Mouse (Mus musculus): ENCODE data around the gene Ttll9. TPM values are rescaled to one million over a fixed set of nuclear protein-coding genes. Genes with fewer than 3 reads are reported as not detected.
A peak's percentile ranks its signal among the peaks of the same experiment; 100 is the strongest.

Ttll9 gene
- polyA plus RNA-seq, 1 experiment from 2014 or later: 0.09 TPM

DNA sequence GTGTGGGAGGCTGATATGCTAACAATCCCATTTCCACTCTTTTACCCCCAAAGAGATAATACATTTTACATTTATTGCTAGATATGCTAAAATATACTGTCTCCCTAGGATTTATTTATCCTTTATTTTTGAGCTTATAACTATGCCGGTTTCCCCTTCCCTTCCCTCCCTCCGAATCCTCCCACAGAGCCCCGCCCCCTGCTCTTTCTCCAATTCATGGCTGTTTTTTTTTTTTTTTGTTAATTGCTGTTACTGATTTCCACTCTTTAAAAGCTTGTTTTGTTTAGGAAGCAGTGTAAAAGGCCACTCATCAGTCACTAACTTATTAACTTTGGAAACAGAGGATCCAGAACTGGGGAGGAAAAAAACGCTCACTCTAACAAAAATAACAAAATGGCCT lies 34.8 kb downstream of the Ttll9 start:
- H3K4me3 ChIP-seq (ENCODE audit: low read depth, low read length): no peak overlapping the region
- H3K9me3 ChIP-seq (replicated peaks; ENCODE audit: control insufficient read depth, low read length): no peaks in the 10 kb centered on the region
- no peak for ATAC-seq (ENCODE audit: low read depth)
- H3K4me1 ChIP-seq (ENCODE audit: control insufficient read depth, low read depth, low read length): no peaks in the 10 kb centered on the region
- no peak overlapping the region for H3K4me2 ChIP-seq (ENCODE audit: low read depth, low read length)
- H3K9ac ChIP-seq (ENCODE audit: low read depth, low read length): no peak overlapping the region
- 57% methylated on average over 4 of the region's 4 CpGs for WGBS (ENCODE audit: insufficient replicate concordance)
- H3K36me3 ChIP-seq (ENCODE audit: control insufficient read depth, insufficient read depth): no peaks in the 10 kb centered on the region
- no peaks in the 10 kb centered on the region for H3K27me3 ChIP-seq (ENCODE audit: control insufficient read depth, insufficient read depth, low read depth, low read length)
- no peak overlapping the region for H3K27ac ChIP-seq (ENCODE audit: low read length)

DNA sequence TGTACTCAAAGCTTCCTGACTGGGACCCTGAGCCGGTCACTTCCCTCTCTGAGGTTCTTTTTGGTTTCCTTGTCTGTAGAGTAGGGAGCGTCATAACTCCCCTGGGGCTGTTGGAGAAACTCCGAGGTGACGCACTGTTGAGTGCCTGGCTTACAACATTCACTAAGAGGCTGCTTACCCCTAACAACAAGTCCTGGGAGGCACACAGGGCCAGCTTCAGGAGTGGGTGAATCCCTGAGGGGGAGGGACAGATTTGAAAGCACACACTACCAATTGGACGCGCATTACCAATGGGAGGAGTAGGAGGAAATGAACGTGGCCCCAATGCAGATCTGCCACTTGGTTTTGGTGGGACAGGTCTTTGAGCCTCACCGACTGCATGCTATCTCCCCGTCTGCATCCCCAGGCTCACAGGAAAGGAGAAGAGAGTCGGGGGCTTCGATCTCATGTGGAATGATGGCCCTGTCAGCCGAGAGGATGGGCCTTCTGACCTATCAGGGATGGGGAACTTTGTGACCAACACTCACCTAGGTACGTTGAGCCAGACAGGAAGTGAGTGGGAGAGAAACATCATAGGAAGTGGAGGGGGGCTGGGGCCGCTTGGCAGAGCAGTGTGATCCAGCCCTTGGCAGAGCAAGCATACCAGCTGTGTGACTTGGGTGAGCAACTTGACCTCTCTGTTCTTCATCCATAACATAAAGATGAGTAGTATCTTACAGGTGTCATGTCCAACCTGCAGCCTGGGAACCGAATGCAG lies 40.4 kb downstream of the Ttll9 start:
- no peaks in the 10 kb centered on the region for H3K27me3 ChIP-seq (ENCODE audit: control insufficient read depth, insufficient read depth, low read depth, low read length)
- no peak for ATAC-seq (ENCODE audit: low read depth)
- H3K27ac ChIP-seq (ENCODE audit: low read length): no peak overlapping the region
- no peak overlapping the region for H3K9ac ChIP-seq (ENCODE audit: low read depth, low read length)
- no peak overlapping the region for H3K4me3 ChIP-seq (ENCODE audit: low read depth, low read length)
- no peaks in the 10 kb centered on the region for H3K9me3 ChIP-seq (replicated peaks; ENCODE audit: control insufficient read depth, low read length)
- no peak overlapping the region for H3K4me2 ChIP-seq (ENCODE audit: low read depth, low read length)
- no peaks in the 10 kb centered on the region for H3K4me1 ChIP-seq (ENCODE audit: control insufficient read depth, low read depth, low read length)
- no peaks in the 10 kb centered on the region for H3K36me3 ChIP-seq (ENCODE audit: control insufficient read depth, insufficient read depth)
- 33% methylated on average over 15 of the region's 15 CpGs for WGBS (ENCODE audit: insufficient replicate concordance)

DNA sequence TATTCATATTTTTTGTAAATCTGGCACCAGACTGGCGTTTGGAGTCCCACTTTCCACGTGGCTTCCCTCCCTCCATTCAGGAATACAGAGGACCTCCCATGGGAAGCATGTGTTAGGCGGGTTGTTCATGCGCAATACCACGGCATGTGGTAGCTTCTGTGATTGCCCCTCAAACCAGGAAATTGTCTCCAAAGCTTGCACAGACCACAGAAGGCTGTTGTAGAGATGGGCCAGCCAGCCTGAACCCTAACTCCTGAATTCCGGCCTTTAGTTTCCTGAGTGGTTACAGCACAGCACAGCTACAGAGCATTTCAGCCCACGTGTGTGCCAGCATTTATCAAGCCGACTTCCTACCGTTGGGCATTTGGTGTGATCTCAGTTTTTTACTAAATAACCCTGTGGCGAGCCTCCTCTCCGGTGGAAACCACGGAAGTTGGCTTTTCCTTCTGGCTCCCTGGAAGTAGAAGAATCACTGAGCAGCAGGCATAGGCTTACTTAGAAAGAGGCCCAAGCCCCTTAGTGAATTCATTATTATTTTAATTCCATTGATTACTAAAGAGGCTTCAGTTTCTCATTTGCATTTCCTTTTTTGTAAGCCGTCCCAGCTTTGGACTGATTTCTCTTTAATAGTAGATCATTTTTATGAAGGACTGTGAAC lies 41.5 kb downstream of the Ttll9 start:
- no peak overlapping the region for H3K4me2 ChIP-seq (ENCODE audit: low read depth, low read length)
- H3K9me3 ChIP-seq (replicated peaks; ENCODE audit: control insufficient read depth, low read length): no peaks in the 10 kb centered on the region
- H3K4me3 ChIP-seq (ENCODE audit: low read depth, low read length): no peak overlapping the region
- 19% methylated on average over 13 of the region's 13 CpGs for WGBS (ENCODE audit: insufficient replicate concordance)
- H3K27ac ChIP-seq (ENCODE audit: low read length): no peak overlapping the region
- H3K4me1 ChIP-seq (ENCODE audit: control insufficient read depth, low read depth, low read length): no peaks in the 10 kb centered on the region
- no peak overlapping the region for H3K9ac ChIP-seq (ENCODE audit: low read depth, low read length)
- H3K36me3 ChIP-seq (ENCODE audit: control insufficient read depth, insufficient read depth): no peaks in the 10 kb centered on the region; the same call in none of the 2 replicates
- ATAC-seq (ENCODE audit: low read depth): no peak
- no peaks in the 10 kb centered on the region for H3K27me3 ChIP-seq (ENCODE audit: control insufficient read depth, insufficient read depth, low read depth, low read length)

GRCm38 (mm10) chr2:153005981-153006380 lies 43.7 kb downstream of the Ttll9 start:
- Histone ChIP-seq H3K27me3 (ENCODE audit: control insufficient read depth, insufficient read depth, low read depth, low read length) (no peaks in the 10 kb centered on the region), H3K4me1 (ENCODE audit: control insufficient read depth, low read depth, low read length) (no peaks in the 10 kb centered on the region), H3K4me2 (ENCODE audit: low read depth, low read length) (no peak overlapping the region), H3K9me3 (replicated peaks; ENCODE audit: control insufficient read depth, low read length) (no peaks in the 10 kb centered on the region), H3K36me3 (ENCODE audit: control insufficient read depth, insufficient read depth) (no peaks in the 10 kb centered on the region; the same call in none of the 2 replicates), H3K4me3 (ENCODE audit: low read depth, low read length) (no peak overlapping the region), H3K27ac (ENCODE audit: low read length) (no peak overlapping the region), H3K9ac (ENCODE audit: low read depth, low read length) (no peak overlapping the region)
- WGBS (ENCODE audit: insufficient replicate concordance): 81% methylated on average over 3 of the region's 3 CpGs
- no peak for ATAC-seq (ENCODE audit: low read depth)

DNA sequence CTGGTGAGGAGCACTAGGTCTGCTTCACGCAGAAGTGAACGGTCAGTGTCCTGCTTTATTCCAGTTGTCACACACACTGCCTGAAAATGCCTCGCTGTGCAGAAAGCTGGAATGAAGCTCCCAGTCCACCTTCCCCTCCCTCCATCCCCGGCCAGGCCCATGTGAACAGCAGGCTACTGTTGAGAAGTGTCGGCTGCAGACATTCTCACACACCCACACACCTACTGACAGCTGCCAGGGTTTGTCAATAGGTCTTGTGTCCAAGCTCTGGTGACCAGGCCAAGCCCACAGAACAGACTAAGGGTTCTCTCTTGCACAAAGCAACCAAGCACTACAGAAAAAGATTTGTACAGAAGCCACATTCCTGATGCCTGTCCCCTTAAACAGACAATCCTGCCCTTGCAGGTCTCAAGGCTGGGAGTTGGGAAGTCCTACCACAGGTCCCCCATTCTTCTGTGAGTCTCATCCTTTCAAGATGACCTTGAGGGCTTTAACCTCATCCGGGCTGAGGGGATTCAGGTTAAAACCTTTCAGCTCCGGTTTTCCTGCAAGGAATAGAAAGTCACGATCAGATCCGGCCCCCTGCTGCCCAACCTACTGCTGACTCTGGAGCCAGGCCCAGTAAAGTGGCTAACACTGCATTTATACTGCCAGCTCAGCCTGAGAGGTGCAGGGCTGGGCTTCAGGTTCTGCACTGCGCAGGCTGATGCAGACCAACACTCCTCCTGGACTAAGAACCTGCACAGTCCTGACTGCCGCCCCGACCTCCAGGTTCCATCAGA lies 47.1 kb downstream of the Ttll9 start:
- no peaks in the 10 kb centered on the region; the same call in none of the 2 replicates for H3K36me3 ChIP-seq (ENCODE audit: control insufficient read depth, insufficient read depth)
- 81% methylated on average over 12 of the region's 12 CpGs for whole genome bisulfite sequencing (ENCODE audit: insufficient replicate concordance)

GRCm38 (mm10) chr2:153013724-153014515 lies 51.6 kb downstream of the Ttll9 start:
- peak overlapping the region; percentile 85 for H3K4me3 ChIP-seq (ENCODE audit: low read depth, low read length)
- 77% methylated on average over 11 of the region's 11 CpGs for WGBS (ENCODE audit: insufficient replicate concordance)
- ATAC-seq (ENCODE audit: low read depth): no peak
- H3K4me1 ChIP-seq (ENCODE audit: control insufficient read depth, low read depth, low read length): peaks cover 8% of the 10 kb centered on the region
- H3K36me3 ChIP-seq (ENCODE audit: control insufficient read depth, insufficient read depth): no peaks in the 10 kb centered on the region; the same call in 1 of the 2 replicates
- H3K9me3 ChIP-seq (replicated peaks; ENCODE audit: control insufficient read depth, low read length): no peaks in the 10 kb centered on the region
- H3K9ac ChIP-seq (ENCODE audit: low read depth, low read length): peak overlapping the region; percentile 63; the same call in 1 of the 2 replicates
- peak overlapping the region; percentile 88 for H3K4me2 ChIP-seq (ENCODE audit: low read depth, low read length)
- no peak overlapping the region for H3K27ac ChIP-seq (ENCODE audit: low read length)
- H3K27me3 ChIP-seq (ENCODE audit: control insufficient read depth, insufficient read depth, low read depth, low read length): peaks cover 3% of the 10 kb centered on the region; the same call in 1 of the 2 replicates

More for the DNA sequence above, 47.1 kb downstream of the Ttll9 start:
- Histone ChIP-seq H3K4me3 (ENCODE audit: low read depth, low read length) (no peak overlapping the region), H3K9me3 (replicated peaks; ENCODE audit: control insufficient read depth, low read length) (no peaks in the 10 kb centered on the region), H3K27me3 (ENCODE audit: control insufficient read depth, insufficient read depth, low read depth, low read length) (no peaks in the 10 kb centered on the region), H3K4me1 (ENCODE audit: control insufficient read depth, low read depth, low read length) (peaks cover 6% of the 10 kb centered on the region), H3K9ac (ENCODE audit: low read depth, low read length) (no peak overlapping the region), H3K4me2 (ENCODE audit: low read depth, low read length) (no peak overlapping the region), H3K27ac (ENCODE audit: low read length) (no peak overlapping the region)
- ATAC-seq (ENCODE audit: low read depth): no peak

DNA sequence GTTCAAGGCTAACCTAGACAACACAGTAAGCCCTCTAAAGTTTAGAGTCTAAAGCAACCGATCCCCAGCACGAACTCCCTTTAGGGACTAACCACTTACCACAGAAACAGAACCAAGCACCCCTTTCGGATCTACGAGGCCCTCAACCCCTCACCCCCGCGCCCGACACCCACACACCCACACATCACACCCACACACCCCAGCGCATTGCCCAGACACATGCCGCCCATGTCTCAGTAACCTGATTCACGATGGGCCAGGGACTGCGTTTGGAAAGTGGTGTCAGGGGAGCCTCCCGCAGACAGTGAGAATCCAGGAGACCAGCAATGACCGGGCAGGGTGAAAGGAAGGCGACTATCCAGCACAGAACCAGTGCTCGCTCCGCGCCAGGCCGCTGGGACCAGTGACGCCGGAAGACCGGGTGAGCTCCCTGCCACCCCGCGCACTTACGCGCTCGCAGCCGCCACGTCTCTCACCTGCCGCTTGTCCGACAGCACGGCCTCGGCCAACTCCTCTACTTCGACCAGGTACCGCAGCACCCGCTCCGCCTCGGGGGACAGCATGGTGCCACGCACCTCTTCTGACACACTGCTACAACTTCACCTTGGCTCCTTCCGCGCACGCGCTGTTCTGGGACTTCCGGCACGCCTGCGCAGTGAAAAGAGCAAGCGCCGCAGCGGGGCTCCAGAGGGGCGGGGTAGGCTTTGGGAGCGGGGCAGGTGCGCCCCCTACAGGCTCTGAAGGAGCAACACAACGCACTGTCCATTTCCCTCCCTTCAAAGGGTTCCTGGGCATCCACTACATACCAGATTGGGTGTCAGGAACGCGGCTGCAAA lies 52.7 kb downstream of the Ttll9 start, which contains the start of gene Pdrg1:
Pdrg1 (minus strand) TSS at position 670 of the 836 bp plus-strand sequence.
- WGBS (ENCODE audit: insufficient replicate concordance): under 1% methylated on average over 54 of the region's 54 CpGs

More for the DNA sequence above, 52.7 kb downstream of the Ttll9 start, which contains the start of gene Pdrg1:
- ATAC-seq (ENCODE audit: low read depth): peak; percentile 92
- H3K36me3 ChIP-seq (ENCODE audit: control insufficient read depth, insufficient read depth): no peaks in the 10 kb centered on the region
- H3K27ac ChIP-seq (ENCODE audit: low read length): no peak within 1 kb of the TSS
- peak within 1 kb of the TSS; percentile 63 for H3K9ac ChIP-seq (ENCODE audit: low read depth, low read length)
- no peaks in the 10 kb centered on the region for H3K9me3 ChIP-seq (replicated peaks; ENCODE audit: control insufficient read depth, low read length)
- peak within 1 kb of the TSS; percentile 85 for H3K4me3 ChIP-seq (ENCODE audit: low read depth, low read length)
- H3K27me3 ChIP-seq (ENCODE audit: control insufficient read depth, insufficient read depth, low read depth, low read length): peaks cover 3% of the 10 kb centered on the region; the same call in 1 of the 2 replicates
- peaks cover 8% of the 10 kb centered on the region for H3K4me1 ChIP-seq (ENCODE audit: control insufficient read depth, low read depth, low read length)
- H3K4me2 ChIP-seq (ENCODE audit: low read depth, low read length): peak within 1 kb of the TSS; percentile 88
